In the genomic region with DNA sequence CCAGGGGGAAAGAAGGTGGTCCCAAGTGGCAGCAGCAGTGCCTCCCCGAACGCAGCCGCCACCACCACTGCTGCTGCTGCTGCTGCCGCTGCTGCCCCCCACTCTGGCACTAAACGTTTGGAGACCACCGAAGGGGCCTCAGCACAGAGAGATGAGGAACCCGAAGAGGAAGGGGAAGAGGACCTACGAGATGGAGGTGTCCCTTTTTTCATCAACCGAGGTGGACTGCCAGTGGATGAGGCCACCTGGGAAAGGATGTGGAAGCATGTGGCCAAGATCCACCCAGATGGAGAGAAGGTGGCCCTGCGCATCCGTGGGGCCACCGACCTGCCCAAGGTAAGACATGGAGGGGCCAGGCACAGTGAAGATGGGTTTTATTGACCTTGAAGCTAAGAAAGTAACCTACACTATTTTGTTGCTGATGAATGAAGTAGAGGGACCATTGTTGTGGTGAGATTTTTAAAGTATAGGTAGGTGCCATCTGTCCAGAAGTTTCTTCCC, we compare ENCODE assay signal across 9 mouse cellular contexts. TPM values are rescaled to one million over a fixed set of nuclear protein-coding genes. Genes with fewer than 3 reads are reported as not detected.
A peak's percentile ranks its signal among the peaks of the same experiment; 100 is the strongest.
DNase-seq lines count a peak whose midpoint lies in the region; ATAC-seq and TF ChIP-seq lines count a peak whose summit lies in the region.
"Had no signal": no experiment of that assay in that cellular context is flagged by ENCODE, and none has a peak within 500 bp of the region (broad histone marks: within the 10 kb centered on the region; RNA-seq: fewer than 3 reads in every experiment).

No protein-coding gene starts in this region.

- H3K9ac ChIP-seq in liver, embryonic 16.5 days (ENCODE audit: low read depth, low read length) = no peak overlapping the region

- H3K4me3 ChIP-seq in testis, adult 2 months (ENCODE audit: control insufficient read depth, low read depth, low read length) = peak overlapping the region; percentile 50
- H3K4me3 ChIP-seq in liver, embryonic 16.5 days (ENCODE audit: low read depth, low read length) = peak overlapping the region; percentile 63; the same call in 1 of the 2 replicates

- peak; percentile 64 for DNase-seq in cerebellum, adult 9-11 months
- no peak for DNase-seq in testis, postnatal 14 days (ENCODE audit: low spot score)
- no peak for DNase-seq in layer of hippocampus, postnatal 14 days (ENCODE audit: low spot score in 2 of 2)
- DNase-seq in layer of hippocampus, adult 9-10 months (ENCODE audit: low spot score) = no peak
- DNase-seq: adrenal gland, postnatal 36 days had no signal

- no peak for ATAC-seq in cerebellum, adult (ENCODE audit: insufficient number of reproducible peaks, low FRiP score, low TSS enrichment)
- no peak for ATAC-seq in liver, embryonic 16.5 days (ENCODE audit: low read depth)
- no peak for ATAC-seq in inflammation-experienced regulatory T-cells, adult 6 months

- 13% methylated on average over 12 of the region's 12 CpGs for WGBS in liver, embryonic 16.5 days (ENCODE audit: insufficient replicate concordance)

- no peaks in the 10 kb centered on the region for H3K9me3 ChIP-seq in liver, embryonic 16.5 days (replicated peaks; ENCODE audit: control insufficient read depth, low read length)

- H3K27me3 ChIP-seq in testis, adult 2 months (ENCODE audit: control insufficient read depth, insufficient read depth, low read length) = no peaks in the 10 kb centered on the region
- H3K27me3 ChIP-seq in liver, embryonic 16.5 days (ENCODE audit: control insufficient read depth, insufficient read depth, low read depth, low read length) = peaks cover 25% of the 10 kb centered on the region

- peak overlapping the region; percentile 82 for H3K4me2 ChIP-seq in liver, embryonic 16.5 days (ENCODE audit: low read depth, low read length)

- no peak for TF ChIP-seq CTCF in testis, adult 2 months (IDR thresholded peaks at IDR 0.05; ENCODE audit: control insufficient read depth, insufficient read depth, insufficient replicate concordance, low read depth, low read length)

- H3K4me1 ChIP-seq in testis, adult 2 months (ENCODE audit: control insufficient read depth, insufficient read depth, low read length) = peaks cover 10% of the 10 kb centered on the region
- no peaks in the 10 kb centered on the region; the same call in 1 of the 2 replicates for H3K4me1 ChIP-seq in liver, embryonic 16.5 days (ENCODE audit: control insufficient read depth, low read depth, low read length)

- H3K36me3 ChIP-seq in testis, adult 2 months (ENCODE audit: control insufficient read depth, insufficient read depth, low read length) = no peaks in the 10 kb centered on the region
- no peaks in the 10 kb centered on the region for H3K36me3 ChIP-seq in liver, embryonic 16.5 days (ENCODE audit: control insufficient read depth, insufficient read depth)

- no peak for TF ChIP-seq POLR2A in testis, adult 2 months (IDR thresholded peaks at IDR 0.05; ENCODE audit: control insufficient read depth, low read depth, low read length)

- H3K27ac ChIP-seq in testis, adult 2 months (ENCODE audit: control insufficient read depth, insufficient read depth, low read depth, low read length) = no peak overlapping the region
- no peak overlapping the region for H3K27ac ChIP-seq in liver, embryonic 16.5 days (ENCODE audit: low read length)

RNA-seq across cellular contexts. Expression of a gene that starts 1.5 kb away (rescaled TPM):
- 3.9 and 4.3 TPM in 2 replicates for polyA plus RNA-seq in testis, adult 2 months (2012; rRNA removed)
- 0.77 and 0.99 TPM in 2 replicates for polyA plus RNA-seq in liver, embryonic 16.5 days (2015; fragmentation: Nextera tagmentation; extraction: Ambion mirVana)
- total RNA-seq in layer of hippocampus, postnatal 14 days (2021) = 10 to 100 TPM; 65.2 to 77.4 TPM
- polyA plus RNA-seq in inflammation-experienced regulatory T-cells, adult 6 months (2017; shearing (Covaris generic)) = under 1 TPM in 1 of 3 experiments, not detected in 2; 0.21 TPM

RNA-seq across cellular contexts. Expression of a gene that starts 46.2 kb away (rescaled TPM):
- polyA plus RNA-seq in testis, adult 2 months (2012; rRNA removed) = 188 and 191 TPM in 2 replicates
- polyA plus RNA-seq in liver, embryonic 16.5 days (2015; fragmentation: Nextera tagmentation; extraction: Ambion mirVana) = 1.1 and 1.2 TPM in 2 replicates
- total RNA-seq in layer of hippocampus, postnatal 14 days (2021) = 1 to 10 TPM; 5.9 to 6.2 TPM
- polyA plus RNA-seq in inflammation-experienced regulatory T-cells, adult 6 months (2017; shearing (Covaris generic)) = 1 to 10 TPM; 3.8 to 7.2 (median 7.1) TPM

RNA-seq across cellular contexts. Expression of a gene that starts 54.1 kb away (rescaled TPM):
- polyA plus RNA-seq in testis, adult 2 months (2012; rRNA removed) = 75.3 and 76.4 TPM in 2 replicates
- not detected in 2 replicates for polyA plus RNA-seq in liver, embryonic 16.5 days (2015; fragmentation: Nextera tagmentation; extraction: Ambion mirVana)
- total RNA-seq in layer of hippocampus, postnatal 14 days (2021) = not detected
- polyA plus RNA-seq in inflammation-experienced regulatory T-cells, adult 6 months (2017; shearing (Covaris generic)) = not detected
- total RNA-seq: adrenal gland, postnatal 36 days had no signal

Comparison
In these comparisons a context has a peak if more than half of its experiments do, and no peak if none do; other contexts are left out.
1. RNA of a gene that starts 46.2 kb away (polyA plus RNA-seq): 188 to 191 TPM in testis, adult 2 months; 3.8 to 7.2 TPM in inflammation-experienced regulatory T-cells, adult 6 months and 1.1 to 1.2 TPM in liver, embryonic 16.5 days; every median in the first group is over 10 times any median in the second.
2. RNA of a gene that starts 54.1 kb away (polyA plus RNA-seq): 75.3 to 76.4 TPM in testis, adult 2 months; not detected in liver, embryonic 16.5 days and not detected in inflammation-experienced regulatory T-cells, adult 6 months; every median in the first group is over 10 times any median in the second.